Comparison of ENCODE assay signal across 30 mouse cellular contexts in genomic region chr19:44320316-44320715, GRCm38 (mm10). TPM values are rescaled to one million over a fixed set of nuclear protein-coding genes. Genes with fewer than 3 reads are reported as not detected.
"Had no signal": no experiment of that assay in that cellular context is flagged by ENCODE, and none has a peak within 500 bp of the region (broad histone marks: within the 10 kb centered on the region; RNA-seq: fewer than 3 reads in every experiment).

No protein-coding gene starts in this region.

- H3K36me3 ChIP-seq: embryonic facial prominence, embryonic 10.5 days; embryonic facial prominence, embryonic 12.5 days; embryonic facial prominence, embryonic 13.5 days; embryonic facial prominence, embryonic 15.5 days; forebrain, embryonic 10.5 days; forebrain, embryonic 12.5 days; forebrain, embryonic 15.5 days had no signal

- H3K4me2 ChIP-seq: embryonic facial prominence, embryonic 12.5 days; embryonic facial prominence, embryonic 13.5 days; embryonic facial prominence, embryonic 15.5 days; forebrain, embryonic 12.5 days; forebrain, embryonic 13.5 days; forebrain, embryonic 15.5 days had no signal

- H3K27me3 ChIP-seq: embryonic facial prominence, embryonic 12.5 days; embryonic facial prominence, embryonic 13.5 days; embryonic facial prominence, embryonic 15.5 days; forebrain, embryonic 12.5 days; forebrain, embryonic 13.5 days; forebrain, embryonic 15.5 days had no signal

- ATAC-seq: forebrain, embryonic 13.5 days; forebrain, embryonic 14.5 days; forebrain, embryonic 15.5 days; forebrain, embryonic 16.5 days; forebrain, postnatal 0 days had no signal

- H3K9ac ChIP-seq: embryonic facial prominence, embryonic 12.5 days; embryonic facial prominence, embryonic 13.5 days; embryonic facial prominence, embryonic 15.5 days; forebrain, embryonic 12.5 days; forebrain, embryonic 13.5 days; forebrain, embryonic 15.5 days; forebrain, postnatal 0 days had no signal

- H3K27ac ChIP-seq: embryonic facial prominence, embryonic 10.5 days; embryonic facial prominence, embryonic 12.5 days; embryonic facial prominence, embryonic 13.5 days; embryonic facial prominence, embryonic 15.5 days; forebrain, embryonic 10.5 days; forebrain, embryonic 12.5 days; forebrain, embryonic 13.5 days; forebrain, embryonic 15.5 days; gastrocnemius, adult 2 months; heart, adult 2 months had no signal

- H3K4me3 ChIP-seq: embryonic facial prominence, embryonic 10.5 days; embryonic facial prominence, embryonic 12.5 days; embryonic facial prominence, embryonic 13.5 days; embryonic facial prominence, embryonic 15.5 days; erythroblast, embryonic 14.5 days; forebrain, embryonic 10.5 days; forebrain, embryonic 12.5 days; forebrain, embryonic 13.5 days; forebrain, embryonic 15.5 days; gastrocnemius, adult 2 months; heart, adult 2 months had no signal

- DNase-seq: cerebellum, adult 2 months; cerebellum, adult 8-10 months; cerebellum, adult 9-10 months; cerebellum, adult 9-11 months; cerebellum, postnatal 10 days; cerebellum, postnatal 14 days; cerebellum, postnatal 25 days; cerebellum, postnatal 36 days; embryo, embryonic 11 days; forebrain, postnatal 0 days; gastrocnemius, adult 2 months; gastrocnemius, postnatal 10 days; gastrocnemius, postnatal 14 days; gastrocnemius, postnatal 25 days; gastrocnemius, postnatal 36 days; heart, adult 2 months had no signal

- H3K9me3 ChIP-seq: embryonic facial prominence, embryonic 12.5 days; embryonic facial prominence, embryonic 15.5 days; forebrain, embryonic 10.5 days; forebrain, embryonic 15.5 days had no signal

RNA-seq across cellular contexts. Expression of gene Scd4, which starts 12.6 kb away (rescaled TPM):
- total RNA-seq: granulocyte monocyte progenitor cell, adult 5-6 weeks had no signal
- polyA plus RNA-seq: embryonic facial prominence, embryonic 11.5 days; erythroblast, embryonic 14.5 days; forebrain, embryonic 11.5 days had no signal
